Mouse (Mus musculus) adrenal gland, postnatal 10 days (tissue): Measurements from ENCODE around the gene Cpn2. TPM values are rescaled to one million over a fixed set of nuclear protein-coding genes. Genes with fewer than 3 reads are reported as not detected.

Experiments
- DNase-seq: peaks from one replicate; pipeline ENCODE4 v3.0.0; 2021; ENCODE audit warnings: mixed read lengths
- long read RNA-seq, 2 experiments: library from polyadenylated mRNA; stranded (forward); transcript quantifications; one replicate each; pipeline ENCODE4 v2.0.0; 2021
- total RNA-seq, 2 experiments: library from RNA; stranded (reverse); gene quantifications; 2 replicates each; pipeline ENCODE4 v1.2.3; 2021

The Cpn2 gene
- 10 to 100 TPM; 19.5 to 28.3 TPM for total RNA-seq
- long read RNA-seq, experiment 1, full-length matches to known transcripts: 5 of 22 reads
- long read RNA-seq, experiment 1, partial matches to known transcripts: 0 of 22 reads
- long read RNA-seq, experiment 1, other reads (novel, unspliced or antisense): 17 of 22 reads
- long read RNA-seq, experiment 2, full-length matches to known transcripts: 1 of 2 reads
- long read RNA-seq, experiment 2, partial matches to known transcripts: 0 of 2 reads
- long read RNA-seq, experiment 2, other reads (novel, unspliced or antisense): 1 of 2 reads

DNA sequence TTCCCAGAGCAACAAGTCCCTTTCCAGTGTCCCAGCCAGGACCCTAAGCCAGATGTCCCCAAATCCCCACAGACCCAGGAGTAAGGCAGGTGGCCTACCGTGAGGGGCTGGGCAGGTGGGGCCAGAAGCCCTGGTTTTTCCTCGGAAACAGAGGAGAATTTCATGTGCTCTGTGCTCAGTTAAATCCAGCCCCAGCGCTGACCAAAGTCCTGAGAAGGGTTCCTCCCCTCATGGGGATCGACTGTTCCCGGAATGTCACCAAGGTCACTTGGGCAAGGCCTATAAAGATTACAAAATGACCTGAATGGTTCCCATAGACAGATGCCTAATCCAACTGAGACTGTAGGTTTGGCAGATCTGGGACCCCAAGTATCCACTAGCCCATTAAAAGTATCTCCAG, at the start of gene Cpn2:
Gene Cpn2 (minus strand): TSS at position 141 of the 400 bp plus-strand sequence.
- peak; percentile 55 for DNase-seq

GRCm38 (mm10) chr16:30314236-30314635, 46.9 kb upstream of the Cpn2 start:
- DNase-seq: no peak

DNA sequence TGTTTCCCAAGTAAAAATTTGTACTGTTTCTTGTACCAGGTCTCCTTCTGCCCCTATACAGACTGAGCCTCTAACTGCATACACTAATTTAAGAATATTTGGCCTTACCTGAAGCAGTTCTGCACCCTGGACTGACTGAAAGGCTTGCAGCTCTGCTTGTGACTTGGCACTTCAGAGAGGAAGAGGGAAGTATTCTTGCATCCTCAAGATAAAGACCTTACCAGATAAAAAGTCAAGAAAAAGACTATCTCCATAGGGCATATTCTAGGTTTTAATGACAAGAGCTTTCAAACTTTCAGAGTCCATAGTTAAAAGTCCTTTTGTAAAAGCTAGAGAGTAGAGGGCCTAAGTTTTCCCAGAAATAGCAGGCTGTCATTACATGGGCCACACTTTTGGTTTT, 43.3 kb upstream of the Cpn2 start, which contains the start of gene Gp5:
Gene Gp5 (minus strand): TSS at position 133 of the 400 bp plus-strand sequence.
- DNase-seq: no peak

- no peak for DNase-seq
Observed at GRCm38 (mm10) chr16:30310171-30310515, 42.8 kb upstream of the Cpn2 start.

DNA sequence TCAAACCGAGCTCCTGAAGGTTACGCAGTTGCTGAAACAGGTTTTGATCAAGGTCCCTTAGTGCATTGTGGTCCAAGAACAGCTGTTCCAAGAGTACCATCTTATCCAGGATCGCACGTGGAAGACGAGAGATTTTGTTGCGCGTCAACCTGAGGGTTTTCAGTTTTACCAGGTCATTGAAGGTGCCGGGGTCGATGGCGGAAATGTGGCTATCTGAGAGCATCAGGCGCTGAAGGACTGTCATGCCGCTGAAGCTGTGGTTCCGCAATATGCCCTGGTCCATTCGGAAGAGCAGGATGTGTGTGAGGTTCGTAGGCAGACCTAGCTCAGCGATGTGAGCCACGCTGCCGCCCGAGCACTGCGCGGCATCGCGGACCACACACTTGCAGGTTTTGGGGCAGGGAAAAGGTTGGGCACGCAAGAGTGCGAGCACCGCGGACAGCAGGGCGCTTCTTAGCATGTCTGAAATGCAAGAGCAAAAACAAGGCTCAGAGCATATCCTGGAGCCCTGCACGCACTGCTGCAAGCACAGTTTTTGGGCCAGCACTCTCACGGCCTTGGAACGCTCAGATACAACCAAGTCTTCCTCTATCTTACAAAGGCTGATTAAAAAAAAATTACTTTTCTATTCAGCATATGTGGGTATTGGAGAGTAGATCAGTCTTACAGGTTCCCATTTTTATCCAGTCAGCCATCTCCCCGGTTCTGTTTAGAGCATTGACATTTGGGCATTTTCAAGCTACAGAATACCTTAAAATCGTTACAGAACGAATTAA, 42.3 kb upstream of the Cpn2 start:
- peak; percentile 16 for DNase-seq

- peak; percentile 57 for DNase-seq
Observed at GRCm38 (mm10) chr16:30308616-30309394, 41.5 kb upstream of the Cpn2 start.

DNA sequence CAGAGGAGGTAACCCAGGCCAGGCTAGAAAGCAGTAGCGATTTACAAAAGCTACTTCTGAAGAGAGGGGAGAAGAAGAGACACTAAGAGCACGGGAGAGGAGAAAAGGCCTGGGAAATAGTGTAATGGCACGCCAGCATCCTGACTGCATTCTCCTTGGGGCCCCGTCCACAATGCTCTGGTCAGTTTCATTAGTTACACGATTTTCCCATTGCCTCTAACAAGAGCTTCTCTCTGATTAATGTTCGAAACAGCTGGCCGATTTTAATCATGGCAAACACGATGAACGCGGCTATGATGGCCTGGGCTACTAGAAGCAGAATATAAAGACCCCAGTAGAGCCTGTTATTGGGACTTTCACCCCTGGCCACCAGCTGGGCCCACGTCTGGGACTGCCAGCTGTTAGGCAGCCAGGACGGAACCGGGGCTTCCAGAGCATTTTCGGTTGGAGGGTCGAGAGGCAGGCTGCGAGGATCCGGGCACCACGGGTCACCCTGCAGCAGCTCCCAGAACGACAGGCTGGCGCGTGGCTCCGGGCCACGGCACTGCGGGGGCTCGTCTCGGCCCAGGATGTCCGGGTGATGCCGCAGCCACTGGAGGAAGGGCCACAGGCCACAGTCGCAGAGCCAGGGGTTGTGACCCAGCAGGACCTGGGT, 40.8 kb upstream of the Cpn2 start:
- no peak for DNase-seq

DNA sequence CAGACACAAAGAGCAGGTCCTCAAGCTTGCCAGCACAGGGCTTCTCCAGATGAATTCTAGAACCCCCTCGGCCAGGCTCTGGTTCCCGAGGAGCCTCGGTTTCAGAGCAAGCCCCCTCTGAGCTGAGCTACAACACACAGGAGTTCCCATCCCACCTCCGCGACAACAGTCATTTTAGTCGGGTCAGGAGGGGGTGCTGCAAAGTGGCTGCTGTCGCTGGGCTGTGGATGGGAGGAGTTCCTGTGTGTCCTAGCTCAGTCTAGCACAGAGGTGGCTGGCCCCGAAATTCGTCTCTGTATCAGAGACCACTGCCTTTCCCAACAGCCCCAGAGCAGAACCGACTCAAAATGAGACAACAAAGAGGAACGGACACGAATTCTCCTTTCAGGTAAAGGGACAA, 40.0 kb upstream of the Cpn2 start:
- no peak for DNase-seq

GRCm38 (mm10) chr16:30306102-30306501, 38.8 kb upstream of the Cpn2 start:
- DNase-seq: no peak

DNA sequence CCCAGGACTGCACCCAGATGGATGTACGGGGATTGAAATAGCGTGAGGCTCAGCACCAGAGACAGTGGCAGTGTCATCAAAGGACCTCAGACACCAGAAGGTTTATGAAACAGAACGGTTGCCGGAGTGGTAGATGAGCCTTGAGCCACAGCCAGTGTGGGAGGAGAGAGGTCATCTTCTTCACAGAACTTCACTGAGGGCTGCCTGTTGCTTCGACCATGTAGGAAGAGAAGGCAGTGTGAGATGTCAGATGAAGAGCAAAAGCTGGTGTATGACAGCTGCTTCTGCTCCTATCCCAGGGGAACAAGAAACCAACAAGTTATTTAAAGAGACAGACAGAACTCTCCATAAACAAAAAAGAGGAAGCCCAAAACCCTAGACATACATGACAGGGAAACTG, 36.9 kb upstream of the Cpn2 start:
- no peak for DNase-seq

GRCm38 (mm10) chr16:30303411-30303810, 36.1 kb upstream of the Cpn2 start:
- no peak for DNase-seq

GRCm38 (mm10) chr16:30302686-30303085, 35.4 kb upstream of the Cpn2 start:
- DNase-seq: no peak

DNA sequence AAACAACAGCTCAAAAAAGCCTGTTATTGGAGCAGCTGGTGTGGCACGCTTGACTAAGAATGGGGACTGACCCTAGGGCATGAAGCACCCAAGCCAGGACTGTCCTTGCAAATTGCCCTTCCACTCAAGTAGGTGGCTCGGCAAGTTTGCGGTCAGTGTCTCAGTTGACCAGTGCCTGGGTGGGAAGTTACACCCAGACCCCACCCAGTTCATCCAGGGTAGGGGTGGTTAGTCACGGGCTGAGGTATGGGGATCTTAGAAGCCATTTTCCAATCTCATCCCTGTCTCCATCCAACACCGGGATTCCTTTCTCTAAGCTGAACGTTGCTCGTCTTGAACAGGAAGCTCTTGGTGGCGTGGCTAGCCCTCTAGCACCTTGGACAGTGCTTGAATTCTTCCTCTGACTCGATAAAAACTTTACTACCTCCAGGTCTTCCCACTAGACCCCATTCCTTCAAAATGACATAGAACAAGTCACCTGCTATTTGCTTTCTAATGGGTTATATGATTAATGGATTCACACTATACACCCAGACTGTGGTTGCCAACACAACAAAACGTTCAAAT, 32.5 kb upstream of the Cpn2 start:
- DNase-seq: no peak

GRCm38 (mm10) chr16:30297450-30297849, 30.2 kb upstream of the Cpn2 start:
- DNase-seq: no peak

DNA sequence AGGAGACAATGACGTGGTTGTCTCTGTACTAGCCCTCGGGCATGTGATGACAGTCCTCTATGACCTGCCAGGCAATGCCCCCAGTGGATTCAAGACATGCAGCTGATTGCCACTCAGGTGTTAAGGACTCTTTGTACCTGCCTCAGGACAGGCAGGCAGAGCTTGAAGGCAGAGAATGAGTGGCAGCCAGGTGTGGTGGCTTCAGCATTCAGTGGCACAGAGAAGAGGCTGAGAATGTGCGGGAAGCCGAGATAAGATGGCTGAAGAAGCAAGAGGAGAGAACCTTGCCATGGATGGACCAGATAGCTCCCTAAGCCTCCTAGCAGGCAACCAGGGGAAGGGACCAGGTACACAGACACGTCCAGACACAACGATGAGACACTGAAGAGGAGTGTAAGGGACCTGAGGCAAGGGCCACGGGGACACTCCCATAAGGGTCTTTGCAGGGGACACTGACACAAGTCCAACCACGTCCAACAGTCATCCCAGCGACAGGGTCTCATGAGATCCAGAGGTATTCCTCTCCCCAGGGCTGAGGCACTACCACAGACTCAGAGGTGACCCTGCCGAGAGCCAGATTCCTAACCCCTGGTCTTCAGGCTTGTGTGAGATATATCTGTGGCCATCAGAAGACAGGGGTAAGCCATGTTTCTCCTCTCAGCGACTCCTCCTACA, 29.4 kb upstream of the Cpn2 start:
- DNase-seq: no peak

DNA sequence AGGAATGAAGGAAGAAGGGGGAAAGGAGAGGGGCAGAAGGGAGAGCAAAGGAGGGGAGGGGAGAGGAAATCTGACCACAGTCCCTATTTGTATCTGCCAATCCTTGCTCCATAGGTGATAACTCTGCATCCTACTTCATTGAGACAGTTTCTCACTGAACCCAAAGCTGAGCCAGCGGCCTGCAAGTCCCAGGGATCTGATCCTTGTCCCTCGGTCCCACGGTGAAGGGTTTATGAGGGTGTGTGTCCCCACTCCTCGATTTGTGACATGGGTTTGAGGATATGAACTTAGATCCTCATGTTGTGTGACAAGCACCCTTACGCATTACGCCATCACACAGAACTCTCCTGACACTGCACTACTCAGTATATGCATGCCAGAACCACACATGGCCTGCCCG, 27.8 kb upstream of the Cpn2 start:
- no peak for DNase-seq

DNA sequence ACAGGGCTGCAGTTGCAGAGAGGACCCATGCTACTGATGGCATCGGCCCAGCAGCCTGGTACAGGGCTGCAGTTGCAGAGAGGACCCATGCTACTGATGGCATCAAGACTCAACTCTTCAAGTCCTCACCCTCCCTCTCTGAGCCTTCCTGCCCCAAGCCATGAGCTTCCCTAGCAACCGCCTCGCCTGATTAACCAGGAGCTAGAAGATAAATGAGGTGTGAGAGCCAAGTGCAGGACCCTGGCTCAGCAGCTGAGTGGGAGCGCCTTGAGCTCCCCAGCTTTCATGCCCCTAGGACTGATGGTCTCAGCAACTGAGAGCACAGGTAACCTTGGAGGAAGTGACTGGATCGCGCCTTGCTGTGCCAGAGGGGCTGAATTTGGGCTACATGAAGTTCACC, 23.1 kb upstream of the Cpn2 start:
- no peak for DNase-seq

DNA sequence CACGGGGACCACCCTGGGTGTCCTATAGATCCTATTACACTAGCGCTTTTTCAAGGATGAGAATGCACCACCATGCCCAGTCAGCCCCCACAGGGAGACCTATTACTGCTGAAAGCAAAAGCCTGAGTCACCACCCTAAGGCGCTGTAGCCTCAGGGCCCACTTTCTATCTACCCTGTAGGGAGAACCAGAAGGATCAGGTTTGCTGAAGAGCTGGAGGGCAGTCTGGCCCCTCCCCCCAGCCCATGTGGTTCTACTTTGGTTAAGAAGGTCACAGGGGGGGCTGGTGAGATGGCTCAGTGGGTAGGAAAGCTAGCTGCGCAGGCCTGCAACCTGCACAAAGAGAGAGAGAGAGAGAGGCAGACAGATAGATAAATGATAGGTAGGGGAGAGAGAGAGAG, 18.4 kb upstream of the Cpn2 start:
- no peak for DNase-seq

- peak; percentile 58 for DNase-seq
Observed at GRCm38 (mm10) chr16:30283743-30284337, 16.5 kb upstream of the Cpn2 start.

- DNase-seq: peak; percentile 30
Observed at GRCm38 (mm10) chr16:30282844-30283495, 15.7 kb upstream of the Cpn2 start, which contains the start of gene Lrrc15. Gene Lrrc15, minus strand, starts transcription at chr16:30283256.
